Mouse (Mus musculus) lung, embryonic 14.5 days (tissue): ENCODE data around the gene Zfp948. TPM values are rescaled to one million over a fixed set of nuclear protein-coding genes. Genes with fewer than 3 reads are reported as not detected.

Source experiments
- ATAC-seq: fragments of 200-750 bp; cut with Nextera tagmentation; 2 replicates; pipeline ENCODE4 v1.8.0; 2017; ENCODE audit warnings: mild to moderate bottlenecking, moderate TSS enrichment, moderate library complexity; ENCODE audit not compliant: insufficient read depth
- DNase-seq: peaks from one replicate; pipeline ENCODE4 v3.0.0-alpha.2; 2015
- H3K27ac ChIP-seq: fragments of 300-500 bp; sonication (generic); 2 replicates; pipeline ENCODE4 v1.5.1; 2014; ENCODE audit warnings: low read depth, mild to moderate bottlenecking, moderate library complexity
- H3K27me3 ChIP-seq: fragments of 300-500 bp; sonication (generic); 2 replicates; pipeline ENCODE4 v1.6.1; 2014; ENCODE audit warnings: low read length, control low read depth; ENCODE audit not compliant: insufficient read depth
- H3K36me3 ChIP-seq: fragments of 300-500 bp; sonication (generic); 2 replicates; pipeline ENCODE4 v1.6.1; 2014; ENCODE audit warnings: control low read depth; ENCODE audit not compliant: insufficient read depth
- H3K4me1 ChIP-seq: fragments of 300-500 bp; sonication (generic); 2 replicates; pipeline ENCODE4 v1.6.1; 2014; ENCODE audit warnings: antibody characterized with exemption, control low read depth; ENCODE audit not compliant: insufficient read depth
- H3K4me2 ChIP-seq: fragments of 300-500 bp; sonication (generic); 2 replicates; pipeline ENCODE4 v1.6.1; 2014; ENCODE audit warnings: mild to moderate bottlenecking
- H3K4me3 ChIP-seq: fragments of 300-500 bp; sonication (generic); 2 replicates; pipeline ENCODE4 v1.5.1; 2014; ENCODE audit warnings: low read depth, low read length
- H3K9ac ChIP-seq: fragments of 300-500 bp; sonication (generic); 2 replicates; pipeline ENCODE4 v1.6.1; 2014
- H3K9me3 ChIP-seq: fragments of 300-500 bp; sonication (generic); 2 replicates; pipeline ENCODE4 v1.6.1; 2016; ENCODE audit warnings: low read depth, low read length, control low read depth
- CTCF ChIP-seq: IDR thresholded peaks from 2 replicates; pipeline ENCODE4 v1.5.1; 2016; ENCODE audit warnings: antibody characterized with exemption, low read depth
- WGBS: fragments of 180-500 bp; shearing (Covaris S2); extraction: QIAGEN DNeasy Blood & Tissue Kit; methylation state at CpG from one replicate; pipeline ENCODE4 v1.1.7; 2014; 5-methylcytosine and 5-hydroxymethylcytosine counted together
- polyA plus RNA-seq: library from polyadenylated mRNA; unstranded; fragments of >200 nt; fragmentation: Nextera tagmentation; extraction: Ambion mirVana; gene quantifications from 2 replicates; pipeline ENCODE4 v1.2.1, GENCODE M21; 2014

Gene Zfp948
- polyA plus RNA-seq = 21.3 and 24.9 TPM in 2 replicates

DNA sequence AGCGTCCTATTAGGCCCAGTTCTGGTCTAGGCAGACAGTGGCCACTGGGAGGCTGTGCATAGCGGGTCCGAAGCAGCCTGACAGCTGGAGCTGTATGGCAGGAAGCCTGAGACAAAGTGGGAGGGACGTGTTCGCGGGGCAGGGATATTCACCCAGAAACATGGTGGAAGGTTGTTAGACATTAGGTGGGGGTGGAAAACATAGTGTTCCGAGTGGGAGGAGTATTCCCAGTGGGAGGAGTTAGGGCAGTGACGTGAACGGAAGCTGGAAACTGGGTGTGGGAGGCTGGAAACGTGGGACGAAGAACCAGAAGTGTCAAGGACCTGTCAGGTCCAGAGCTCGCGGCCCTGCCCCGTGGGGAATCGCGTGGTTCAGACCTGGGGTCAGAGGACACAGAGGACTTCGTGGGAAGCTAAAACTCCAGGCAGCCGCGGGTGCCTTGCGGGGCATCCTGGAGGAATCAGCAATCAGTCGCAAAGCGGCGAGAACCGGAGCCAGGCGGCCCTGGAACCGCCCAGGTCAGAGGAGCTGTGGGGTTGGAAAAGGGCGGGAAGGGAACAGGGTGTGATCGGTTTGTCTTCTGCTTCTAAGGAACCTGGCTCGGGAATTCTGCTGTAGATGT is at the start of gene Zfp948:
Gene Zfp948 (plus strand): TSS at position 281 of the 622 bp plus-strand sequence.
- Histone ChIP-seq H3K27ac (peak within 1 kb of the TSS; percentile 93), H3K9me3 (no peaks in the 10 kb centered on the region), H3K4me1 (no peaks in the 10 kb centered on the region; the same call in 1 of the 2 replicates), H3K9ac (peak within 1 kb of the TSS; percentile 68), H3K4me2 (peak within 1 kb of the TSS; percentile 71), H3K36me3 (peaks cover 7% of the 10 kb centered on the region; the same call in 1 of the 2 replicates), H3K4me3 (peak within 1 kb of the TSS; percentile 55), H3K27me3 (no peaks in the 10 kb centered on the region)
- TF ChIP-seq CTCF = peak; percentile 56
- WGBS = 1% methylated on average over 29 of the region's 29 CpGs
- peak; percentile 98 for ATAC-seq
- DNase-seq = peak; percentile 95

DNA sequence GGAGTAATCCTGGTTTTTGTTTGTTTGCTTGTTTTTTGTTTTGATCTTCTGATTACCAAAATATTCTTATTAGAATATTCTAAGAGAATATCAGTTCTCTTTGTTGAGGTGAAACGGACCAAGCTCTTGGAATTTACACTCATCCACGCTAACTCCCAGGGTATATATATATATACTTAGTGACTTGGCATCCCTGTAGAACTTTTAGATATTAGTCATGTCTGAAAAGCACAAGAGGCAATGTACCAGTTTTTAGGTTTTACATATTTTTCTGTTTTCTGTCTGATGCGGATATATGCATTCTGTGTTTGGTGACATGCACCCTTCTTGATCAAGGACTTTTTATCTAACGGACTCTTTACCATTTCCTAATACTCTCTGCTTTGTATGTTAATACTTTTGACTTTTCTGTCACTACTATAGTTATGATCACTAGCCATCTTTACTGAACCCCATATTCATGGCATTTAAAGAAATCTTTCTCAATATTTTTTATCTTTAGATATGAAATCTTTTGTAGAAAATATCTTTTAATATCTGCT is 49.6 kb upstream of the Zfp948 start:
- no peaks in the 10 kb centered on the region for H3K4me1 ChIP-seq
- no peaks in the 10 kb centered on the region for H3K9me3 ChIP-seq
- ATAC-seq = no peak
- peak overlapping the region; percentile 95 for H3K27ac ChIP-seq
- H3K4me2 ChIP-seq = peak overlapping the region; percentile 76
- no peaks in the 10 kb centered on the region for H3K36me3 ChIP-seq
- DNase-seq = no peak
- peak overlapping the region; percentile 74 for H3K9ac ChIP-seq
- peak overlapping the region; percentile 55 for H3K4me3 ChIP-seq
- TF ChIP-seq CTCF = no peak
- WGBS = 27% methylated on average over 4 of the region's 4 CpGs
- no peaks in the 10 kb centered on the region for H3K27me3 ChIP-seq

DNA sequence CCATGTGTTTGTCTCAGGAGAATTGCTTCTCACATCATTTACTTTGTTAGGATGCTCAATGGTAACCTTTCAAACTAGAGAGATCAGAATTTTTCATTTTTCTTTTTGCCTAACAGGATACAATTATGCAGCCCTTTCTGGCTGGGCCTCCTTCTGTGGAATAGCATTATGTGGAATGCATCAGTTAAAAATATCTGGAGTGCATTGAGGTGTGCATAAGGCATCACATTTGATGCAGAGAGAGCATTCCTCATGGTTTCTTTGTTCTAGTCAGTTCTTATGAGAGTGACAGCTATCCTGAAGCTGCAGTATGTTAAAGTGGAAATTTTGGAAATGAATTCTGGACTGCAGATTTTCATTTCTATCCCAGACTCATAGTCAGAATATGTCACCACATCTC is 40.5 kb upstream of the Zfp948 start:
- no peak overlapping the region for H3K4me3 ChIP-seq
- no peak overlapping the region for H3K27ac ChIP-seq
- no peak for TF ChIP-seq CTCF
- no peaks in the 10 kb centered on the region for H3K4me1 ChIP-seq
- H3K9me3 ChIP-seq = no peaks in the 10 kb centered on the region
- ATAC-seq = no peak
- no peaks in the 10 kb centered on the region for H3K36me3 ChIP-seq
- no peaks in the 10 kb centered on the region for H3K27me3 ChIP-seq
- H3K9ac ChIP-seq = no peak overlapping the region
- DNase-seq = no peak
- no peak overlapping the region for H3K4me2 ChIP-seq

DNA sequence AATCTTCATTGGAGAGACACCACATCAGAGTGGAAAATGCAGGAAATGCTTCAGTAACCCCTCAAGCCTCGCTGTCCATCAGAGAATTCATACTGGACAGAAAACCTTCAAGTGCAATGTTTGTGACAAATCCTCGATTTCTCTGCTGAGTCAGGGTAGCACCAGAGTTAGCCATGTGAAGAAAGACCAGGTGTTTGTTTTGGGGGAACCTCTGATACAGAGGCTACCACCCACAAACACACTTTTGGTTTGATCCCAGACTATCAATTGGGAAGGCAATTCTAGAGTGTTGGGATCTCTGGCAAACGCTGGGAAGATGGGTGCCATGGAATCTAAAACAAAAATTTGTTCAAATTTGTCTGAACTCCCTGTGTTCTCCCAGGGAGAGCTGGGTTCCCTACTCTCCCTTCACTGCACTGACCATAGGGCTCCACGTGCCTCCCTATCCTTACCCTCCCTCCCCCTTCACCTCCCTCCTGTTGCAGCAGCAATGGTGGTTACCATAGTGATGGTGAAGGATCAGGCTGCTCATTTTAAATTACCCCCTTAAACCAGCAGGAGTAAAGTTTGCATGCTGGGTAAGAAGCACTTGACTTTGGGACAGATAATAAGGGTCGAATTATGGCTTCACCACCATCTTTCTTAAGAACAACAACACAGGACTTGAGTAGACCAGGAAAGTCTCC is 36.0 kb upstream of the Zfp948 start:
- Histone ChIP-seq H3K4me2 (no peak overlapping the region), H3K4me3 (no peak overlapping the region), H3K9ac (no peak overlapping the region), H3K36me3 (no peaks in the 10 kb centered on the region), H3K27me3 (no peaks in the 10 kb centered on the region), H3K9me3 (no peaks in the 10 kb centered on the region), H3K4me1 (peaks cover 8% of the 10 kb centered on the region; the same call in 1 of the 2 replicates), H3K27ac (0 out of 2 replicates have a peak overlapping the region, but pooled peaks have one; percentile 96)
- no peak for TF ChIP-seq CTCF
- no peak for DNase-seq
- no peak for ATAC-seq
- WGBS = 70% methylated on average over 5 of the region's 5 CpGs

DNA sequence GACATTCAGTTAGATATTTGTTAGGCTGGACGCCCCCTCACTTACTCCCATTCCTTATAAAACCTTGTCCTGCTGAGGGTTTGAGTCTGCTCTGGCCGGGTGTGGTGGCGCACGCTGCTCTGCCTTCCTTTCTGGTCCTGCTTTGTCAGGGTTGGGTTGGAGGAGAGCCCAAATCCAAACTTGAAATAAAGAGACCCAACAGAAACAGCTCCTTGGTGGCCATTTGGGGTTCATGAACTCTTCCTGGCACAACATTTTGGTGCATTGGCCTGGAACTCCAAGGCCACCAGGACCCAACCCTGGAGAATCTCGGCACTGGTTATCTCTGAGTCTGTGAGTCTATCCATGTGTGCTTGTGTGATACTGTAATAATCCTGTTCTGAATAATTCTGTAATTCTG is 35.2 kb upstream of the Zfp948 start:
- 56% methylated on average over 5 of the region's 5 CpGs for WGBS
- TF ChIP-seq CTCF = no peak
- ATAC-seq = no peak; the same call in 1 of the 2 replicates

DNA sequence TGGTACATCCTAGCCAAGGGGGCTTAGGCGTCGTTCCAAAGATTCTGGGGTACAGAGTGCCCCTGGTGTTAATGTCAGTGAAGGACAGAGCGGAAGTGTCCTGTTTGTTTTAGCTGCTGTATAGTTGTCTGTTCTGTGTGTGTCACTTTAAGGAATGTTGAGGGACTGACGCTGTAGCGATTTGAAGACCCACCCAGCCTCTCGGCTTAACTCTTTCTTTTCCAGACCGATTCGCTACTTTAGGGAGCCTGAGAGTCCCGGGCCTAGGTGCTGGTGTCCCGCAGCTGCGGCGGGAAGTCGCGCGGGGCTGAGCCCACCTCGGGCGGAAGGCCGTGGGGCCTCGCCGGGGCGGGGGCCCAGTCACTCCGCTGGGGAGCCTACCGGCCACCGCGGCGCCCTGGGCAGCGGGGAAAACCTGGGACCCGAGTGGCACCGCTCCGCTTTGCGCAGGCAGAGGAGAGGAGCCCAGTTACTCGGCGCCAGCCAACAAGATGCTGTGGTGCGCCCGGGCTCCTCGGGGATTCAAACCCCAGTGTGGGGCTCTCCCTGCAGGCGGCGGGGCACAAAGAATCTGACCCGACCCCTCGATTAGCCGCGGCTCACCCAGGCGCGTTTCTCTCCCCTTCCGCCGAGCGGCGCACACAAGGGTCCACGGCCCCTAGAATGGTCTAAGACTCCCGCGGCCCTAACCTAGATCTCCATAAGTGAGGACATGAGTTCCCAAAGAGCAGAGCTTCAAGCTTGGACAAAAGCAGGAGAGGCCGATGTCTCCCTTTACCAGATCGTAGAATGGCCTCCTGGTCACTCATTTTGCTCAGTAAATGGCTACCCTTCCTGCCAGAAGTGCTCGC is 34.5 kb upstream of the Zfp948 start:
- Histone ChIP-seq H3K27ac (peak overlapping the region; percentile 96), H3K27me3 (no peaks in the 10 kb centered on the region), H3K9me3 (no peaks in the 10 kb centered on the region), H3K4me1 (peaks cover 8% of the 10 kb centered on the region; the same call in 1 of the 2 replicates), H3K36me3 (no peaks in the 10 kb centered on the region), H3K4me2 (peak overlapping the region; percentile 68), H3K4me3 (peak overlapping the region; percentile 58), H3K9ac (peak overlapping the region; percentile 85)
- DNase-seq = peak; percentile 92
- TF ChIP-seq CTCF = peak; percentile 44
- ATAC-seq = peak; percentile 84
- under 1% methylated on average over 54 of the region's 54 CpGs for WGBS

More for the DNA sequence above, 35.2 kb upstream of the Zfp948 start:
- H3K9ac ChIP-seq = peak overlapping the region; percentile 85
- peak overlapping the region; percentile 58 for H3K4me3 ChIP-seq
- peak overlapping the region; percentile 68 for H3K4me2 ChIP-seq
- peaks cover 8% of the 10 kb centered on the region; the same call in 1 of the 2 replicates for H3K4me1 ChIP-seq
- no peaks in the 10 kb centered on the region for H3K27me3 ChIP-seq
- no peak for DNase-seq
- H3K27ac ChIP-seq = peak overlapping the region; percentile 96
- H3K36me3 ChIP-seq = no peaks in the 10 kb centered on the region
- H3K9me3 ChIP-seq = no peaks in the 10 kb centered on the region
